Mouse (Mus musculus) ES-Bruce4 (cell line): Measurements from ENCODE around the gene Tmem230.

Experiments used
- CTCF ChIP-seq: IDR thresholded peaks from one replicate; pipeline ENCODE4 v1.8.1; 2011; ENCODE audit warnings: low read depth, low read length
- EP300 ChIP-seq: IDR thresholded peaks from 2 replicates; pipeline ENCODE4 v1.6.1; 2011; ENCODE audit warnings: low read depth, low read length; ENCODE audit not compliant: insufficient read depth

GRCm38 (mm10) chr2:132283236-132284070 is 35.8 kb upstream of the Tmem230 start:
- no peak for TF ChIP-seq CTCF
- TF ChIP-seq EP300, result no peak
